Mouse (Mus musculus) embryonic facial prominence, embryonic 12.5 days (tissue): ENCODE results near the gene Tas1r3. TPM values are rescaled to one million over a fixed set of nuclear protein-coding genes. Genes with fewer than 3 reads are reported as not detected.
A peak's percentile ranks its signal among the peaks of the same experiment; 100 is the strongest.

ENCODE experiments used
- ATAC-seq: fragments of 200-750 bp; cut with Nextera tagmentation; 2 replicates; pipeline ENCODE4 v1.8.0; 2017; ENCODE audit not compliant: insufficient number of reproducible peaks, insufficient read depth, low FRiP score, low TSS enrichment
- H3K27ac ChIP-seq: fragments of 300-500 bp; sonication (generic); 2 replicates; pipeline ENCODE4 v1.5.1; 2016; ENCODE audit warnings: mild to moderate bottlenecking
- H3K27me3 ChIP-seq: fragments of 300-500 bp; sonication (generic); 2 replicates; pipeline ENCODE4 v1.6.1; 2016; ENCODE audit warnings: mild to moderate bottlenecking, moderate library complexity
- H3K36me3 ChIP-seq: fragments of 300-500 bp; sonication (generic); 2 replicates; pipeline ENCODE4 v1.6.1; 2016; ENCODE audit warnings: mild to moderate bottlenecking
- H3K4me1 ChIP-seq: fragments of 300-500 bp; sonication (generic); 2 replicates; pipeline ENCODE4 v1.6.1; 2016
- H3K4me2 ChIP-seq: fragments of 300-500 bp; sonication (generic); replicated peaks from 2 replicates; pipeline ENCODE4 v1.6.1; 2016; ENCODE audit warnings: mild to moderate bottlenecking, moderate library complexity
- H3K4me3 ChIP-seq: fragments of 300-500 bp; sonication (generic); 2 replicates; pipeline ENCODE4 v1.5.1; 2016; ENCODE audit warnings: mild to moderate bottlenecking
- H3K9ac ChIP-seq: fragments of 300-500 bp; sonication (generic); 2 replicates; pipeline ENCODE4 v1.6.1; 2016; ENCODE audit warnings: mild to moderate bottlenecking, moderate library complexity
- H3K9me3 ChIP-seq: fragments of 300-500 bp; sonication (generic); 2 replicates; pipeline ENCODE4 v1.6.1; 2016; ENCODE audit warnings: mild to moderate bottlenecking, moderate library complexity
- WGBS: fragments of 180-500 bp; shearing (Covaris S2); methylation state at CpG from one replicate; pipeline ENCODE4 v1.1.7; 2016; 5-methylcytosine and 5-hydroxymethylcytosine counted together
- polyA plus RNA-seq: library from polyadenylated mRNA; unstranded; fragments of >200 nt; fragmentation: Nextera tagmentation; extraction: Ambion mirVana; gene quantifications from 2 replicates; pipeline ENCODE4 v1.2.1, GENCODE M21; 2016

Gene Tas1r3
- polyA plus RNA-seq = 0.34 and 0.47 TPM in 2 replicates

DNA sequence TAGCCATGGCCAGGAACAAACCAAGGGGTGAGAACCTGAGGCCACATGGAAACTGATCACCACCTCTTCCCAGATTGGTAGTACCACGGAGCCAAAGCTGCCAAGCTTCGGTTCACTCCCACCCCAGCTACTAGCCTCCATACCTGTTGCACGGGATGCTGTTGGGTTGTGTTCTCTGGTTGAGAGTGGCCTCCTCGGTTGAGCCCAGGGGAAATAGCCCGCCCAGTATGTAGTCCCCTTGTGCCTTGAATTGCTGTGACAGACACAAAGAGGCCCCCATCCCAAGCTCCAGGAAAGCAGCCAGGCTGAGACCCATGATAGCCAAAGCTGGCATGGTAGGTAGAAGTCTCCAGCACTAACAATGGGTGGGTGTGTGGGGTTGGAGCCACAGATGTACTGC lies at the start of gene Tas1r3:
Tas1r3 (minus strand) TSS at position 362 of the 400 bp plus-strand sequence.
- no peak within 1 kb of the TSS for H3K4me3 ChIP-seq
- ATAC-seq = no peak
- WGBS = 79% methylated on average over 5 of the region's 5 CpGs

DNA sequence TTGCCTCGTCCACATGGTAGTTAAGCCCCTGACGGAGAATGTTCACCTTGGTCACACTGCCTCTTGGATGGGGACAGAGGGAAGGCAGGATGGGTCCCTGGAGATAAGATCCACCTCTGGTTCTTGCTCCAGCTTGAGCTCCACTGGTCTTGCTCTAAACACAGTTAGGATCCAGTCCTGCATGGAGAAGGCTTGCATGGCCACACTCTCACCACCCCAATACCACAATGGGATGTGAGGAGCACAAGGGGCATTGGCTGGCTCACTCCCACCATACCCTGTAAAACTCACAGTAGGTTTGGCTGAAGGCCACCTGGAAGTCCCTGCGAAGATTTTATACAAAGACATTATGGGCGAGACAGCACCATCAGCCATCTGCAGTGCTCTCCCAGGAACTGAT lies 45.6 kb upstream of the Tas1r3 start:
- ATAC-seq = no peak
- Histone ChIP-seq H3K9me3 (no peaks in the 10 kb centered on the region), H3K27ac (no peak overlapping the region), H3K4me2 (no peak overlapping the region), H3K9ac (no peak overlapping the region), H3K36me3 (peaks cover 26% of the 10 kb centered on the region), H3K4me1 (no peaks in the 10 kb centered on the region), H3K4me3 (no peak overlapping the region), H3K27me3 (no peaks in the 10 kb centered on the region)
- WGBS = 92% methylated on average over 4 of the region's 4 CpGs

More for the DNA sequence above, at the start of gene Tas1r3:
- Histone ChIP-seq H3K4me1 (no peaks in the 10 kb centered on the region), H3K9ac (no peak within 1 kb of the TSS), H3K36me3 (peaks cover 43% of the 10 kb centered on the region), H3K4me2 (no peak within 1 kb of the TSS), H3K9me3 (no peaks in the 10 kb centered on the region), H3K27me3 (no peaks in the 10 kb centered on the region), H3K27ac (no peak within 1 kb of the TSS)

DNA sequence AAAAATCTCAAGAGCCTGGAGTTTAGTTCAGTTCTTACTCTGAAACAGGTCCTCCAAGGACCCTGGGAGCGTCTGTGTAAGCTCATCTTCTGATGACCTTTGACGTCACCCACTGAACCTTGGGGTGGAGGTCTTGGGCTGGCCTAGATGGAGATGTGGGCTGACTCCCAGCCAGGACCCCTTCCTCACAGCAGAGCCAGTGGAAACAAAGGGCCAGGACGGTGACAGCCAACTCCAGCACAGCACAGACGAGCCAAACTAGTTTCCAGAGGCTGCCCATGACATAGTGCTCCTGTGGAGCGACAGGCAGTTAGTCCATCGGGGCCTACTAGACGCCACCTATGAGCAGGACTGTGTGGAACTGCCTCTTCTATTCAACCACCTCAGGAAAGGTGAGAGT lies 45.1 kb upstream of the Tas1r3 start:
- no peak for ATAC-seq
- H3K9ac ChIP-seq = no peak overlapping the region
- no peak overlapping the region for H3K4me3 ChIP-seq

DNA sequence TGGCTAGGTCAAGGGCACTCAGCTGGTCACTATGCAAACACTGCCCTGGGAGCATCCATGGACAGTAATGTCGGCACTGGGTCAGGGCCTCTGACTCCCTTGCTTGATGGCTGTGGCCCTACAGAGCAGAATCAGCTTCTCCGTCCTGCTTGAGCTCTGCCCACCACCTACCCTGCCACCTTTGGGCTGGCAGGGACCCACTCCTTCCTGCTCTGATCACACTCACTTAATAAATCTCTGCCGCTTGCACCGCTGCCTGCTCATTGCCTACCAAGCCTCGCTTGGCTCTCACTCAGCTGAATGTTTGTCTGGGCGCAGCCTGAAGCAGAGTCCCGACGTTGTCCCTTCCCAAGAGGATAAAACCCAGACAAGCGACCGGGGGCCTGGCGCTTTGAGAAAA lies 43.8 kb upstream of the Tas1r3 start:
- H3K36me3 ChIP-seq = peaks cover 44% of the 10 kb centered on the region
- ATAC-seq = no peak
- H3K27ac ChIP-seq = no peak overlapping the region
- H3K9me3 ChIP-seq = no peaks in the 10 kb centered on the region
- no peak overlapping the region for H3K4me3 ChIP-seq
- 84% methylated on average over 11 of the region's 11 CpGs for WGBS
- no peaks in the 10 kb centered on the region for H3K27me3 ChIP-seq
- no peaks in the 10 kb centered on the region for H3K4me1 ChIP-seq
- no peak overlapping the region for H3K9ac ChIP-seq
- H3K4me2 ChIP-seq = no peak overlapping the region

More for the DNA sequence above, 45.1 kb upstream of the Tas1r3 start:
- Histone ChIP-seq H3K4me2 (no peak overlapping the region), H3K4me1 (no peaks in the 10 kb centered on the region), H3K27ac (no peak overlapping the region), H3K27me3 (no peaks in the 10 kb centered on the region), H3K36me3 (peaks cover 31% of the 10 kb centered on the region), H3K9me3 (no peaks in the 10 kb centered on the region)
- 74% methylated on average over 7 of the region's 7 CpGs for WGBS

DNA sequence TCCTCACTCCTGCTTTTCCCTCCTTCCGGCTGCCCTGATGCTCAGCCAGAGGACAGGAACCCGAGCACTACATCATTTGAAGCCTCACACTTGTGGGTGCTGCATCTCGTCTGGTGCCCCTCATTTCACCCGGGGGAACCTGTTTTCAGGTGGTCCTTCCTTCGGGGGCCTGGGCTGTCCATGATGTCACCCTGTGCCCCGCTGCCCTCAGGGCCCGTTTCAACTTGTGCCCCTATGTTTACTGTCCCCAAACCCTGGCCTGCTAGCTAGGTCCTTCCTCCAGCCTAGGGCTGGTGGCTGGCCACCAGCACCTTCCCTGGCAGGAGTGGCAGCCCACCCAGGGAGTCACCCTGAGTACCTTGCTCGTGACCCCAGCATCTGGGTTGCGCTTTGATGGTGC lies 43.0 kb upstream of the Tas1r3 start:
- no peaks in the 10 kb centered on the region for H3K4me1 ChIP-seq
- no peak overlapping the region for H3K4me3 ChIP-seq
- H3K9ac ChIP-seq = no peak overlapping the region
- H3K36me3 ChIP-seq = peaks cover 52% of the 10 kb centered on the region
- no peak overlapping the region for H3K27ac ChIP-seq
- 78% methylated on average over 9 of the region's 9 CpGs for WGBS
- ATAC-seq = no peak
- H3K9me3 ChIP-seq = no peaks in the 10 kb centered on the region
- no peak overlapping the region for H3K4me2 ChIP-seq
- H3K27me3 ChIP-seq = no peaks in the 10 kb centered on the region

DNA sequence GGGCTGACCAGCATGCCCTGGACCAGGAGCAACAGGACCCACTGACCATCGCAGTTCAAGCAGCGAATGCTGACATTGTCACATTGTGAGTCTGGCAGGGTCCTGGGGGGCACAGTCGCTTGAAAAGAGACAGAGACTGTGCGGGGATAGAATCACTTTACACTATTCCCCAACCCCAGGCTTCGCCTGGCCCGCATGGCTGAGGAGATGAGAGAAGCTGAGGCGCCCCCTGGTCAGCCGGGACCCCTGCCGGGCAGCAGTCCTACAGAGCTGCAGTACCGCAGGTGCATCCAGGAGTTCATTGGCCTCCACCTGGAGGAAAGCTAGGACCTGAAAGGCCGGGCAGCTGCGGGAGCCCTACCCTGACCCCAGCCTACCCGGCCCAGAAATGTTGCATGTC lies 42.5 kb upstream of the Tas1r3 start:
- ATAC-seq = no peak
- no peak overlapping the region for H3K4me2 ChIP-seq
- peaks cover 57% of the 10 kb centered on the region for H3K36me3 ChIP-seq
- no peak overlapping the region for H3K27ac ChIP-seq
- H3K9ac ChIP-seq = no peak overlapping the region
- H3K9me3 ChIP-seq = no peaks in the 10 kb centered on the region
- WGBS = 87% methylated on average over 13 of the region's 13 CpGs
- no peaks in the 10 kb centered on the region for H3K4me1 ChIP-seq
- no peak overlapping the region for H3K4me3 ChIP-seq
- no peaks in the 10 kb centered on the region for H3K27me3 ChIP-seq

DNA sequence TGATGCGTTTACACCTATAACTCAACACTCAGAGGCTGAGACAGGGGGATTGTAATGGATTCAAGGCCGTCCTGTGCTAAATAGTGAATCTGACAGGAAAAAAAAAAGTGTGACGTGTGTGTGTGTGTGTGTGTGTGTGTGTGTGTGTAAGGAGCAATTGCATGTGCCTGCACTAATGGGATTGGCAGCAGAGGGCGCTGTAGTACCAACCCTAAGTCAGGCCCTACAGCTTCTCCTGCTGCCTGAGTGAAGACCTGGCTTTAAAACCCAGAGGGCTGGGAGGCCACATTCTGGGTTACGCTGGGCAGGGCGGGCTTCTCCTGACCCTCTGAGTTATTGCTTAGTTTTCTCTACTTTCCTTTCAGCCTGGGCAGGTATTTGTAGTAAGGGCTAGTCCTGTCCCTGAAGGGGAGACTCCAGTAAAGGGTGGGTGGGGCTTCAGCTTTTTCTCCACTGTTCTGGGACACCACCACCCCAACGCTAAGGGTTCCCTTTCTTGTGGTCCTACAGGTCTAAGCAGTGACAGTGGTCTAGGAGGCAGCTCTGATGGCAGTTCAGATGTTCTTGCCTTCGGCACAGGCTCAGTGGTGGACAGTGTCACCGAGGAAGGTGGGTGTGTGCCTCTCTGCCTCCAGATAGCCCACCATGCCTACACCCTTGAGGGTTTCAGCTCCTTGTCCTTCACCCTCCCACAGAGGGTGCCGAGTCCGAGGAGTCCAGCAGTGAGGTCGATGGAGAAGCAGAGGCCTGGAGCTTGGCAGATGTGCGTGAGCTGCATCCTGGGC lies 41.3 kb upstream of the Tas1r3 start:
- no peak overlapping the region for H3K4me2 ChIP-seq
- H3K9me3 ChIP-seq = no peaks in the 10 kb centered on the region
- no peak overlapping the region for H3K9ac ChIP-seq
- WGBS = 94% methylated on average over 13 of the region's 13 CpGs
- ATAC-seq = no peak
- 0 out of 2 replicates have a peak overlapping the region, but pooled peaks have one; percentile 0 for H3K4me3 ChIP-seq
- H3K4me1 ChIP-seq = no peaks in the 10 kb centered on the region
- H3K27ac ChIP-seq = no peak overlapping the region
- H3K27me3 ChIP-seq = no peaks in the 10 kb centered on the region
- peaks cover 68% of the 10 kb centered on the region for H3K36me3 ChIP-seq

DNA sequence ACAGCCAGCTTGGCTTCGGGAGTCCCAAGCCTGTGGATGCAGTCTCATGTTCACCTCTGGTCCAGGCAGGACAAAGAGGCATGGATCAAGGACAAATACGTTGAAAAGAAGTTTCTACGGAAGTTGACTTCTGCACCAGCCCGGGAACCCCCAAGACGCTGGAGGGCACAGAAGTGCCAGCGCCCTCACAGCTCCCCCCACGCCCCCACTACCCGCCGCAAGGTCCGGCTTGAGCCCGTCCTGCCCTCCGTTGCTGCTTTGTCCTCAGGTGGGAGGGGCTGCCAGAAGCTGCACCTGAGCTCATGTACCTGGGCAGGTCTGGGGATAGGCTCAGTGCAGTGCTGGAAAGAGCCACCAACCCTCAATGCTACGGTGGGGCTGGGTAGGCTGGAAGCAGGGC lies 40.1 kb upstream of the Tas1r3 start:
- Histone ChIP-seq H3K4me2 (no peak overlapping the region), H3K4me1 (no peaks in the 10 kb centered on the region), H3K9me3 (no peaks in the 10 kb centered on the region), H3K9ac (no peak overlapping the region), H3K36me3 (peaks cover 80% of the 10 kb centered on the region), H3K27me3 (no peaks in the 10 kb centered on the region), H3K27ac (no peak overlapping the region), H3K4me3 (no peak overlapping the region)
- no peak for ATAC-seq
- 95% methylated on average over 13 of the region's 13 CpGs for WGBS

DNA sequence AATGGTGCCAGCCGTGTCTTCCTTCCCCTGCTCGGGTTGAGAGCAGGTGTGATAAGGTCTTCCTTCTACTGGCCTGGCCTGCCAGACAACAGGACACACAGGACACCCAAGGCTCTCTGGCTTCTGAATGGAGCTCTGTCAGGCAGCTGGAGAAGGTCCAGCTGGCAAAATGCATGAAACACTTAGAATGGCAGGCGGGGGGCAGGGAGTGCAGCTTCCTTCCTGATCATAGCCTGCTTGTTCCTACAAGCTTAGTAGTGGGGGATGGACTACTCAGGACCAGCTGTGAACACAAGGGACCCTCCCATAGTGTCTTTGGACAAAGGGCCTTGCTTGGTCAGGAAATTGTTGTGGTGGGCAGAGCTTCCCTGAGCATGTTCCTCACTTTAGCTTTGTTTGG lies 38.0 kb upstream of the Tas1r3 start:
- peaks cover 86% of the 10 kb centered on the region for H3K36me3 ChIP-seq

DNA sequence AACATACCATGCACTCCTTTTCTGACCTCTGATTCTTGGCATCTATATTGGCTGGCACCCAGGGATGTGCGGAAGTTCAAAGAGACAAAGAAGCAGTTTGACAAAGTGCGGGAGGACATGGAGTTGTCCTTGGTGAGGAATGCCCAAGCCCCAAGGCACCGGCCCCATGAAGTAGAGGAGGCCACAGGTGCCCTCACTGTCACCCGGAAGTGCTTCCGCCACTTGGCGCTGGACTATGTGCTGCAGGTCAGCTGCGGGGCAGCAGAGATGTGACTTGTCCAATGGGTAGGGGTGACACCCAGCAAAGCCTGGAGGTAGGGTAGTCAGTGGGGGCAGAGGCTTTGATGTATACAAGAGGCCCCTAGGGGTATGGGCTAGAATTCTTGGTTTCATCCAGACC lies 36.2 kb upstream of the Tas1r3 start:
- Histone ChIP-seq H3K9ac (no peak overlapping the region), H3K4me1 (peaks cover 6% of the 10 kb centered on the region), H3K4me3 (no peak overlapping the region), H3K4me2 (no peak overlapping the region), H3K27me3 (no peaks in the 10 kb centered on the region), H3K27ac (no peak overlapping the region), H3K36me3 (peaks cover 69% of the 10 kb centered on the region), H3K9me3 (no peaks in the 10 kb centered on the region)
- 93% methylated on average over 7 of the region's 7 CpGs for WGBS
- ATAC-seq = no peak

More for the DNA sequence above, 38.0 kb upstream of the Tas1r3 start:
- Histone ChIP-seq H3K27ac (no peak overlapping the region), H3K4me2 (no peak overlapping the region), H3K4me1 (no peaks in the 10 kb centered on the region), H3K4me3 (no peak overlapping the region), H3K9ac (no peak overlapping the region), H3K9me3 (no peaks in the 10 kb centered on the region), H3K27me3 (no peaks in the 10 kb centered on the region)
- WGBS = 94% methylated on average over 3 of the region's 3 CpGs
- ATAC-seq = no peak

DNA sequence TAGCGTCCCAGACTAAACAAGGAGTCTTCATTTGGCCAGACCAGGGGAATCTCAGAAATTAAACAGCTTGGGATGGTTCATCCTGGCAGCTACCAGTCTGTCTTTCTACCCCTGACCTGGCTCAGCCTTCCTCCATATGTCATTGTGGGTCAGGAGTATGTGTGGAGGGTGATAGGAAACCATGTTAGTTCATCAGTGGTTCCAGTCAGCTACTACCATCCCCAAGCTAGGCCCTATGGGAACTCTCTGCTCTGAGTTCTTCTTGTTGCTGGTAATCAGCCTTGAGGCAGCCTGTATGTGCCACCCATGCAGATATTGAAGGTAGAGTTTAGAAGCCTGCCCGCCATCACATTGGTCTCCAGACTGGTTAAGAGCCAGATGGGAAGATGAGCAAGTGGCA lies 35.2 kb upstream of the Tas1r3 start:
- no peak overlapping the region for H3K27ac ChIP-seq
- no peaks in the 10 kb centered on the region for H3K27me3 ChIP-seq
- no peak overlapping the region for H3K9ac ChIP-seq
- H3K4me2 ChIP-seq = no peak overlapping the region
- peaks cover 58% of the 10 kb centered on the region for H3K36me3 ChIP-seq
- no peaks in the 10 kb centered on the region for H3K9me3 ChIP-seq
- WGBS = 93% methylated on average over 2 of the region's 2 CpGs
- ATAC-seq = no peak
- no peak overlapping the region for H3K4me3 ChIP-seq
- peaks cover 16% of the 10 kb centered on the region for H3K4me1 ChIP-seq

DNA sequence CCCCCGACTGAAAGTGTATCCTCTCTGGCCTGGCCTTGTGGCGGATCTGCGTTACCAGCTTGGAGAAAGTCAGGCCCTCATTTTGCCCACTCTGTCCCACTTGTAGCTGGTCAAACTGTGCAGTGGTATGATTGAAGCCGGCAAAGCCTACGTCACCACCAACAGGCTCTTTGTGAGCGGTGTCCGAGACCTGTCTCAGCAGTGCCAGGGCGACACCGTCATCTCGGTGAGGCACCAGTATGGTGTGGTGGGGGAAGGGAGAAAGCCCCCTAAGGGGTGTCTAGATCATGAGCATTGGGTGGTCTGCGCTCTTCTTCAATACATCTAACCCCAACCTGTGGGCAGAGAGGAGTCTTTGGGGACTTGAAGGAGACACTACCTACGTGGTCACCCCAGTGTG lies 33.3 kb upstream of the Tas1r3 start:
- Histone ChIP-seq H3K27me3 (no peaks in the 10 kb centered on the region), H3K4me2 (no peak overlapping the region), H3K27ac (no peak overlapping the region), H3K4me1 (peaks cover 24% of the 10 kb centered on the region), H3K9me3 (no peaks in the 10 kb centered on the region), H3K36me3 (peaks cover 40% of the 10 kb centered on the region), H3K4me3 (no peak overlapping the region), H3K9ac (no peak overlapping the region)
- ATAC-seq = no peak
- 97% methylated on average over 12 of the region's 12 CpGs for WGBS
